Mouse (Mus musculus) T-cell, adult 2 months (primary cell): ENCODE data around the gene Pex16.

Source experiments
- DNase-seq: peaks from one replicate; pipeline ENCODE4 v3.0.0; 2022; ENCODE audit warnings: low spot score

Gene Pex16

DNA sequence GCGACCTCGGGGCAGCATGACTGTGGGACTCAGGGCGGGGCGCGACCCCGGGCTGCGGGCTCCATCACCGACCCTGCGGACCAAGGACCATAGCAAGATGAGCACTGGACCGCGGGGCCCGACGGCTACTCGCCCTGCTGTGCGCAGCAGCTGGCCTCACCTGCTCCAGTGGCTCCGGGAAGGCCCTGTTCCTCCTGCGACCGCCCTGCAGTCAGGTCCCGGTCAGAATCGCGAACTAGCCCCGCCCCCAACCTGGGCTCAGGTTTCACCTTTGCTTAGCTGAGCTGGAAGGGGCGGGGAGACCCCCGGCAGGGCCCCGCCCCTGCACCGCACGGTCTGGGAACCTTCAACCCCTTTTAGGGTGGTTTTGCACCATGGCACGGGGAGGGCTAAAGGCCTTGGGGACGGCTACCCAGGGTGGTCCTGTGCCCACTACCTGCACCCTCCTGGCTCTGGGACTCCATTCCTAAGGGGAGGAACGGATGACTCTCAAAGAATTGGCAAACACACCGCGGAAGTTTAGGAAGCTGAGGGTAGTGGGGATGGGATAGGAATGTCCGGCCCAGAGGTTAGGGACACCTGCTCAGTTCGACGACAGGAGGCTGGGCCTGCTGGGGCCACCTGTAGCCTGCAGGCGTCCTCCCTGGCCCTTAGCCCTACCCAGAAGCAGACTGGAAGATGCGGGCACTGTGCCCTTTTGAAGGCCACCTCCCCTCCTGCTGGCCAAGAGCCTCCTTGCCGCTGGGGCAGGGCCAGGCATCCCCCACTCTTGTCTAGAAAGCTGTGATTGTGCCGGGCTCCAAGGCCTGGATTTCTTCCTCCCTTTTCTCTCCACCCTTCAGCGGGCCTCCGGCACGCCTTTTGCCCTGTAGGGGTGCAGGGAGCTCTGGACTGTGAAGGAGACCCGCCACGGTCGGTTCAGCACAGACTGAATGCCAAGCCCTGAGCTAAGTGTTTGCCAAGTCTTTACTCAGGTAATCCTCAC, 3.4 kb upstream of the Pex16 start:
- no peak for DNase-seq

DNA sequence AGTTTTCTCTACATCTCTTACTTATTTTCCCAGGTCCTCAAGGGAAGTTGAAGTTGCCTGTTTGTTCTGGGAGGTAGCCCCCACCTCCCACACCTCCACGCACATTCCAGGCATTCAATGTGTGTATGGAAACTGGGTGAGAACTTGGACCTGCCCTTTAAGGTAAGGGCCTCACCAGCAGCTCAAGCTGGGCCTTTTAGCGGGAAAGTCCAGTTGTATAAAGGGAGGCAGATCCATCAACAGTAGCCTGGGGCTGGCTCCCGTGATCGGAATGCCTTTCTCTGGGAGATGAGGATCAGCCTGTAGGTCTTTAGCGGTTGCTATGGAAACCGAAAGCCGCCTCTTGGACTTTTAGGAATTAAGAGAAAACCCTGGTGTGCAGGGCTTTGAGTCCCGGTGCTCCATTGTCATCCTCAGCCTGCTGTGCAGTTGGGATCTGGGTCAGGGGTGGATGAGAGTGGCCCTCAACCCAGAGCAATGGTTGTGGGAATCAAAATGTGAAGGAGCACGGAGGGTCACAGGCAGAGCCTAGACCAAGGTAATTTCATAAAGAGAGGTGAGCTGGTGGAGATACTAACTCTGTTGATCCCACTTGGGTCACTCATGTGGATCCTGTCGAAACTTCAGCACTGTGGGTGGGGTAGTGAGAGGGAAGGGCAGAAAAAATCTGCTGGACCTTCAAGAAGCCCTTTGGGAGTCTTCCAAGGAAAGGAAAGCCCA, 2.3 kb upstream of the Pex16 start:
- no peak for DNase-seq

DNA sequence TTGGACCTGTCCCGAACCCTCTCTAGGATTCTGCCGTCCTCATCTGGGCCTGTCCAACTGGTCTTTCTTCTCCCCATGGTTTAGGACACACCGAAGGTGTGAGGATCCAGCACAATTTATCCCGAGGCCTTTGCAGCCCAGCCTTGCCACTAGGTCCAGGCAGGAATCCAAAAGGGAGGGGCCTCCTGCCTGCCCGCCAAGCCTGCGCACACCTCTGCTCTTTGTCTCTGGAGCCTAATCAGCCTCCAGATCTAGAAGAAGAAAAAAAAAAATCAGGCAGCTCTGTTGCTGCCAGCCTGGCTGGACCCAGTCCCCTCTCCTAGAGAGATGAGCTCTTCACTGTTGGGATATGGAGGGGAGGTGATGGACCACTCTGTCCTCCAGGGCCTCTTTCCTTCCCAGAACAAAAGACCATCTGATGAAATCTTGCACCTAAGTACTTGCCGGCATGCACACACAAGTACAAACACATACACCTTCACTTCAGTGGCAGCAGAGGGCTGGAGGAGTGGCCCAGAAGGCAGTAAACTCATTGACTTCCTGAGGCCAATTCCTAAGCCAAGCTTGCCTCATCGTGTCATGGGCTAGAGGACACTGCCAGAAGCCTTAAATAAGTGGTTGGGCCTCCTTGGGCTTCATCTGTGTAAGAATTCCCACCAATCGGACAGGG, 1.6 kb upstream of the Pex16 start:
- no peak for DNase-seq

DNA sequence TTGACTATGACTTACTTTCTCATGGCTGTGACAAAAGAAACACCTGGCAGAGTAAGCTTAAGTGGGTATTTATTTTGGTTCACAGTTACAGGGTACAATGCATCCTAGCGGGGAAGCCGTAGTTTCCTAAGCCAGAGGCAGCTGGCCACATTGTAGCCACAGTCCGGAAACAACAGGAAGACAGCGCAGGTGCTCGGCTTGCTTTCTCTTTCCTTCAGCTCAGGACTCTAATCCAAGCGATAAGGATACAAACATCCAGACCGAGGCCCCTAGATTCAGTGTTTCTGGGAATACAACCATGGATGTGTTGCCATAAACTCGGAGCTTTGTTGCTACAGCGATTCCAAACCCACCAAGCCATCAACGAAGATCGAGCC, 1.1 kb upstream of the Pex16 start:
- DNase-seq = no peak

DNA sequence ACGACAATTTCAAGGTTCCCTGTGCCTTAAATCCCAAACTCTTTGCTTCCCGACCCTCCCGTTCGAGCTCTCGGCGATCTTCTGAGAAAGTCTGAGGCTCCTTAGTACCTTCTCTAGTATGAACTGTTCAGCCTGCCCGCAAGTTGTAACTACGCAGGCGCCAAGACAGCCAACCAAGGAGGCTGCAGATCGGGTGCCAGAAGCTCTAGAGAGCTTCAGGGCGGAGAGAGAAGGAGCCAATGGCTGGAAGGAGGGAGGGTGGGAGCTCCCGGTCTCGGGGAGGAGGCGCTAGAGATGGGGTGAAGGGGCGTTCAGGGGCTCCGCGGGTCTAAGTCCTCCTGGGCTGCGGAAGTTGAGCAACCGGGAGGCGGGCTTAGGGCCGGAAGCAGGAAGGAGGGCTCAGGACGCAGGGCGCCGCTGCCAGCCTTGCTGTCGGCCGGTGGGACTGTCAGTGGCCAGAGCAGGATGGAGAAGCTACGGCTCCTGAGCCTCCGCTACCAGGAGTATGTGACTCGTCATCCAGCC, 685 bp downstream of the Pex16 start:
- peak; percentile 98 for DNase-seq

DNA sequence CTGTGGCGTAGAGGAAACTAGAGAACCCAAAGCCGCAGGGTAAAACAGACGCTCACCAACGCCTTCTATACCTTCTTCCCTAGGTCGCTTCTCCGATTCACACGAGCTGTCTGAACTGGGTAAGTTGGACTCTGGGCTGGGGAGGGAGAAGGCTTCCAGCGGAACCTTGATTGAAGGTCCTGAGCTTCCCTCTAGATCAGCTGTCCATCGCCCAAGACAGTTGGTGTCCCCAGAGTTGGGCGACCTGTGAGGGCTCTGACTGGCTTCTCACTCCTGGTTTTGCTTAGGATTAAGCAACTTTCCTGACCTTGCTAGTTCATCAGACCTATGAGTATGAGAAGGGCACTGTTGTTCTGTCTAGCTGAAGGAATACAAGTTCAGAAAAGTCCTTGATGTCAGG, 1.3 kb downstream of the Pex16 start:
- DNase-seq = no peak

DNA sequence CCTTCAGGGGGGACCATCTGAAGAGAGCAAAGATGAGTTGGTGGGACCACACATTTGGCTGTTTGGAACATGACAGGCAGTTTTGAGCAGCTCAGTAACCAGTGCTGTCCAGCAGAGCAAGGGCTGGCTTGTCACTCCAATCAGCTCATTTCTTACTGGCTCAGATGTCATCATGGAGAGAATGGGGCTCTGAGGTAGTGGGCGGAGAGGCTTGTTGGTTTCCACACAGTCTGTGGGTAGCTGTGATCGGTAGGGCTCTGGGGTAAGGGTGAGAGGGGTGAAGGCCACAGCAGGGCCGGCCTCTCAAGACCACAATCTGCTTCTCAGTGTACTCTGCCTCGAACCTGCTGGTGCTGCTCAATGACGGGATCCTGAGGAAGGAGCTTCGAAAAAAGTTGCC, 1.8 kb downstream of the Pex16 start:
- no peak for DNase-seq

DNA sequence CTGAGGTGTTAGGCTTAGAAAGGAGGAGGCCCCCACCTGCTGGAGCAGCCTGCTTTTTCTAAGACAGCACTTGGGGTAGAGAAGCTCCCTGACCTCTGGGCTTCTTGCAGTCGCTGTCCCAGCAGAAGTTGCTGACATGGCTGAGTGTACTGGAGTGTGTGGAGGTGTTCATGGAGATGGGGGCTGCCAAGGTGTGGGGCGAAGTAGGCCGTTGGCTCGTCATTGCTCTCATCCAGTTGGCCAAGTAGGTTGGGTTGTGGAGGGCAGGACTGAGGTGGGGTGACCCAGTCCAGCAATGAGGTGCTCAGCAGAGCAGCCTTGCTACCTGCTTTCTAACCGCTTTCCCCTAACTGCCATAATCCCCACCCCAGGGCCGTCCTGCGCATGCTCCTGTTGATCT, 2.8 kb downstream of the Pex16 start:
- no peak for DNase-seq

DNA sequence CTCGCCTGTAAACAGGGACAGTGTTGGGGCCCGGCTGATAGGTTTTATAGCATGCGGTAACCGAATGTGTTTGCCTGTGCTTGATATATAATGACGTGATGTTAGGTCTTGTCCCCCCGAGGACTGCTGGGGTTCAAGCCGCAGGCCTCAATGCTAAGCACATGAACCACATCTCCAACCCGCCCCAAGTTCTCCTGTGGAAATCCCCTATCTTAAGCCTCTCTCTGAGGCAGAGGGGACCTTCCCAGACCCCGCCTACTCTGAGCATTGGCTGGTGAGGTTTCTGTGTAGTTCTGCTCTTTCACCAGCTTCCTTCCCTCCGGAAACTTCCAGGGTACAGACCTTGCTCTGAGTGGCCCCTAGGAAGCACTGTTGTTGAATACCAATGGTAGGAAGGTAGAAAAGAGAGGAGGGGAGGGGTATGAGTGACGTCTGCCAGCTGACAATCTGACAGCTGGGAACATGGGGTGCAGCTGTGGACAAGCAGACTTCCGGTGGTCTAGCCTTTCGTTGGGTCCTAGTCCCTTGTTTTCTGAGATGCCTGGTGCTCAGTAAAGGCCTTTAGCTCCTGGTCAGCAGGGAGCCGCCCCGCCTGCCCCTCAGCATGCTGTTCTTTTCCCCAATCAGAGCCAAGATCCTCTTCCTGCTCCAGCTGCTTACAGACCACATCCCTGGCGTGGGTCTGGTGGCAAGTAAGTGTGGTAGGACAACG, 5.5 kb downstream of the Pex16 start:
- no peak for DNase-seq

DNA sequence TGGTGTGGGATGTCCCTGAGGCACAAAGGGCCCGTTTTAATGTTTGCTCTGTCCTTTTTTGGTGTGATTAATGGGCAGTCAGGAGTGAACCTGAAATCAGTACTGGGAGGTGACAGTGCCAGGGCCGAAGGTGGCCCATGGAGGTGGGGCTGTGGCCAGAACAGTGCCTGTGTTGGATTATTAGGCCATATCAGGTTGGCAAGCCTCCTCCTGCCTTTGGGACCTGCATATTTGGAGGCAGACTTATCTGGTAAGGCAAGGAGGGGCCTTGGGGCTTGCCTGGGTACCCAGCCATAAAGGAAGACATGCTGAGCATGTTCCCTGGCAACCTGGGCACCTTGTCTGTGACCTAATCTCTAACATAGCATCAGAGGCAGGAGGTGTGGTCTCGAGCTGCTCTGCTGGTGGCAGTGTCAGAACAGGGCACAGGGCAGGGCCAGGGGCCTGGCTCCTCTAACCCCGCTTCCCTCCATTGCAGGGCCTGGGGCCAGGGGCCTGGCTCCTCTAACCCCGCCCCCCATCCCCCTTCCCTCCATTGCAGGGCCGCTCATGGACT, 6.1 kb downstream of the Pex16 start:
- no peak for DNase-seq

DNA sequence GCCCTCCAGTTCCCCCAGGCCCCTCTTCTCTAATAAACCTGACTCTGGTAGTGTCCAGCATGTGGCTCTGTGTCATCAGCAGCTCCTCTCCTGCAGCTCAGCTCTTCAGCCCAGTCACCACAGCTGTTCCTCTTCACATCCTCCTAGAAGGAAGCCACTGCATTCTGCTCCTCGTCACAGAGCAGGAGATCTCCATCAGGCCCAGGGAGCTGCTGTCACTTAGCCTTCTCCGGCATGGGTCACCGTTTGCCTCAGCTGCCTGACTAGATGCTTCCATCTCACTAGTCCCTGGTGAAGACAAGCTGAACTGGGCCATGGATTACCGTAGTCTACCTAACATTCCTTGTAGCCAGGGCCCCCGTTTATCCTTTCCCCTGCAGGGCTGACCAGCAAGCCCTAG, 6.7 kb downstream of the Pex16 start:
- no peak for DNase-seq

DNA sequence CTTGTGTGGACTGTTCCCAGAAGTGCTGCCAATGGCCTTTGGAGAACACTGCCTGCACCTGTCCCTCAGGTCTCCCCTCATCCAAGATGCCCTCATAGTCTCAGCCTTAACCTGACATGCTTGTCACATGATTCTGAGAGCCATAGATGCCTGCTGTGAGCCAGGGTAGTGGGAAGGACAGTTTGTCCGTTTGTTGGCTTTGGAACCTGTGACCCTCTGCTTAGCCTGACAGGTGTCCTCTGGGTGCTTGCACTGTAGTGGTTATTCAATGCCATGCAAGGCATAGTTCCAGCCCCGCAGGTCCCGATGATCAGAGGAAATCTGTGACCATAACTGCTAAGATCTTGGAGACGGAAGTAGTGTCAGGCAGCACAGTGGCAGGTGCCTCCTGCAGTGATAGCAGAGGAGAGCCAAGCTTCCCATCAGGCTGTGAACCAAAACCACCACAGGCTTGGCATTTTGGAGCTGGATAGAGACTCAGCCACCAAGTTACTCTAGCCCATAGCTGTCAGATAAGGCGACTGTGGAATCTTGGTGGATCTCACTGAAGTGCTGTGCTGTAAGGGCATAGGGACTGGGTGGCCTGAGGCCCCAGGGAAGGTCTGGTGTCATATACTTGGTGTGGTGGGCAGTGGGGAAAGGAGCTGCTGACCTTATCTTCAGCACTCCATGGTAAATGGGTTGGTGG, 7.6 kb downstream of the Pex16 start, which contains the start of gene 1700029I15Rik:
Gene 1700029I15Rik, plus strand, starts transcription at position 638 of the 688 bp plus-strand sequence.
- no peak for DNase-seq

DNA sequence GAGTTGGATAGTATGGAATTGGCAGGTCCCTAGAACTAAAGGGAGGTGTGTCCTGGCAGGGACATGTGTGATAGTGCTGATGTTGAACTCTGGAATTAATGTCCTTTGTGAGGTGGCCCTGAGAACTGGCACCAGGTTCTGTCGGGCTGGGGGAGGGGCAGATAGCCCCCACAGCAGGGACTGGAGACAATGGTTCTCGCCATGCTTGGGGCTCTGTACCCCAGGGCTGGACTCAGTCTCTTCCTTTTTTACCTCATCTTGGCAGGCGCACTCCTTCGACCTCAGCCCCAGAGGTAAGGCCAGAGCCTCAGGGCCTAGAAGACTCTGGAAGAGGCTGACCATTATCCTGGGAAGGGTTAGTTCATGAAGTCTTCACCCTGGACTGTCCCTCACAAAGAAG, 8.3 kb downstream of the Pex16 start:
- DNase-seq = no peak

DNA sequence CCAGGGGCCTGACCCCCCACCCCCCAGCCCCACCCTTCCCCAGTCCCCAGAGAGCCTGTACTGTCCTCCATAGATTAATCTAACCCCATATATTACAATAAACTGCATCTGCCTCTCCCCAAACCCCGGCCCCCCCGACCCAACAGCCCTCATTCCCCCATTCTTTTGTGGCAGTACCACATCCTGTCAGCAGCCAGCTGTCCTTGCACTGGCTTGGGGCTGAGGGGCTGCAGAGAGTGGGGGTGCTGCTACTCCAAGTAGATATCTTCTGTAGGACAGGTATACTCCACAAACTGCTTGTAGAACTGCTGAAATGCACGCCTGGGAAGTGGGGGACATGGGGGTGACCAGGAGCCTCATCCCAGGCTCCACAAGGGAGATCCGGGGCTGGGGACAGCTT, 9.6 kb downstream of the Pex16 start:
- DNase-seq = no peak

DNA sequence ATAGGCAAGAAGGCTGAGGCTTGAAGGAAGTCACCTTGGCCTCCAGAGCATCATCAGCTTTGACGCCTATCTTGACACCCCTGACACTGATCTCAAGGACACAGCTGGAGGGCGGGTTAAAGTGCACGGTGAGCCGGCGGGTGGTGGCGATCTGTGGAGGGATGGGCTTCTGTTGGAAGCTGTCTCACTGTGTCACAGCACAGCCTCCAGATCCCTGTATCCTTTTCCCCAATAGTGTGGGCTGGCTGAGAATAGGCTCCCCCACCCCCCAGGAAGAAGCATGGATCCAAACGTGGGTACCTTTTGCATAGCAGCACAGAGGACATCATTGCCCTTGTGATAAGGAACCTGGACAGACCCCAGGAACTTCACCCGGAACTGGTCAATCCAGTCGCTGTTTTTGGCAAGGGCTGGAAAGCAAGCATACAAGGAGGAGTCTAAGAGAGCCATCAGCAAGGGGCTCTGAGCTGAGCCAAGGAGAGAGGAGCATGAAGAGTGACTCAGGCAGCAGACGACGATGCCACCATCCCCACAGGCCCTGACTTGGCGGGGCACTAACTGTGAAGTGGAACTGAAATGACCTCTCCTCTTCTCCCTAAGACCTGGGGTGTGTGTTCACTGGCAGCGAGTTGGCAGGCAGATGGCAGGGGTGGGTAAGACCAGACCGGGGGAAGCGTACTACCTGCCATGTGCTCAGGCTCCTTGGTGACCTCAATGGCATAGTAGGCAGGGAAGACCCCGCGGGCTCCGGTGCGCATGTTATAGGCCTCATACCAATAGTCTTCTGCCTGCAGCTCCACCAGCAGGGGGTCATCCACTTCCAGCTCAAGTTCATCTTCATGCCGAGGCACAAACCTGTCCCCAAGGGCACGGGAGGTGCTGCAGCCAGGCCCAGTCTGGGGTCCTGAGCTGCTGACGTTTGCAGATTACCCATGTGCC, 10.9 kb downstream of the Pex16 start:
- no peak for DNase-seq

DNA sequence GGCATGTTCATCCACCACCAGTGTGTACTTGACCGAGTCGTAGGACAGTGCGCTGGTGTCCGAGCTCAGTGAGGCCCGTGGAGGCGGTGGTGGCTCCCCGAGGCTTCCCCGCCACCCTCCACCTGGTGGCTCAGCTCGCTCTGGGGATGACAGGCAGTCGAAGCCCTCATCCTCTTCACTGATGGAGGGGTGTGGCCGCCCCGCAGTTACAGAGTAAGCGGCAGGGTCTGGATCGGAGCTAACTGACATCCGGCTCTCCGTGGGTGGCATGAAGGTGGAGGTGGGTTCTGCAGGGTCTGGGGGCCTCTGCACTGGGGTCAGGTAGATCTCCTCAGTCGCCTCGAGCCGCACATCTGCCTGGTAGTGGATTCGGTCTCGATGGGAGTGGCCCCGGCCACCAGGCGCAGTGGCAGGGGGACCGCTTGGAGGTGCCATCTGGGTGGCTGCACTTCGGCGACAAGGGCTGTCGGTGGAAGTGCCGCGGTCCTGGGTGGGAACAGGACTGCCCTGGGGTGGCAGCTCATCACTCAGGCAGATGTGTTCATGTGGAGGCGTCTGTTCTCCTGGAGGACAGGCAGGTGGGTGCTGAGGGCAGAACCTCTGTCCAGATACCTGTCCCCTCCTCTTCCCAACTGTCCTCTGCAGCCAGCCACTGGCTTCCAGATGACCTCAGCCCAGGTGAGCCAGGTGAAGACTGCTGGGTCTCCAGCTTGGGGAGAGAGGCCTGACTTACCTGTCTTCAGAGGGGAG, 12.5 kb downstream of the Pex16 start:
- DNase-seq = no peak

DNA sequence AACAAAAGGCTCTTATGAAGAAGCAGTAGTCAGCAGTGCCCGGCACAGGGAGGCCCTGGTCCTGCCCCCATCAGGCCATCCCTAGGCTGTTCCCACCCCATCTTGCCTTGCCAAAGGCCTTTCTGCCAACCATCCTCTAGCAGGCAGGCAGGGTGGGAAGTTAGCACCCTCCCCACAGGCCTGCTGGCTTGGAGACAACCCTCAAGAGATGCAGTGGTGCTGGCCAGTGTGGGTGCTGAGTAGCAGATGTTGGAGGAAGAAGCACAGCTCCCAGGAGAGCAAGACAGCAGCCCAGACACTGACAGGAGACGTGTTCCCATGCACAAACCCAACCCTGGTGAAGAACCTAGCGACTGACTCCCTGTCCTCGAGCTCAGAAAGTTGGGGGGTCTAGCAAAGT, 13.2 kb downstream of the Pex16 start:
- no peak for DNase-seq

DNA sequence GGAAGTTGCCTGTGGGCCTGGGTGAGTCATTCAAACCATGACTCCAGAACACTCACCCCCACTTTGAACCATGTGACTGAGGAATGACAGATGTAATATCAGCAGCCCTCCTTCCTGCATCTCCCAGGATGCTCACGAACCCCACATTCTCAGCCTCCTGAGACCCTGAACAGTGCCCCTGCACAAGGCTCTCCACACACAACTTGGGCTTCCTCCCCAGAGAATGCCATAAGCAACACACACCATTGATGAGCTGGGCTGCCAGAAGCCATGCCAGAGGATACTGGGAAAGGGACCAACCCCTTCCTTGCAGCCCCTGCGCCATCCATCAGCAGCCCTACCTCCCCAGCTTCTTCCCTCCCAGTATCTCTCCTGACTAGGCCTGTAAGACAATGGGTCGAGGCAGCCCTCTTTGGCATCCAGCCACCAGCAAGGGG, 13.6 kb downstream of the Pex16 start:
- DNase-seq = no peak
